8 mouse cellular contexts compared by ENCODE assay signal in the genomic region with DNA sequence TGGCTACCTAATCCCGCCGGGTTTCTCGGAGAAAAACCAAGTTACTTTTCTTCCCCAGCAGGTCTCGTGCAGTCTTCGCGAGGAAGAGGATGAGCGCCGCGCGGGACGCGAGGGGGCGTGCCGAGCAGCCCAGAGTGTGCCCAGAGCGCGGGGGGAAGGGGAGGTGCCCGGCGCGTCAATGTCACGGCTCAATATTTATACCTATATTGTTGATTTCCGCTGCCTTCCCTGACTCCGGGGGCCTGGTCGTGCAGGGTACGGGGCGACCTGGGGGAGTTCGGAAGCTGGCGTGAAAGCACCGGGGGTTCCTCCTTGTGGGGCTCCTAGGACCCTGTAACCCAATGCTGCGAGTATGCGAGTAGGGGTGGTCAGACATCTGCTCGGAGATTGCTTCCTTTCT.
DNase-seq lines count a peak whose midpoint lies in the region; ATAC-seq and TF ChIP-seq lines count a peak whose summit lies in the region.

No protein-coding gene starts in this region.

- DNase-seq in embryo, embryonic 10 days (ENCODE audit: low spot score), result peak; percentile 53
- peak; percentile 50 for DNase-seq in hindbrain, embryonic 10.5 days (ENCODE audit: low spot score)
- no peak for DNase-seq in limb, embryonic 14.5 days (ENCODE audit: low spot score)
- no peak for DNase-seq in c-Kit-positive CD71-positive TER-119-positive erythroid progenitor cells, embryonic 14.5 days (ENCODE audit: low spot score)

- H3K9ac ChIP-seq in limb, embryonic 14.5 days (ENCODE audit: low read depth, low read length, severe bottlenecking), result peak overlapping the region; percentile 53
- H3K9ac ChIP-seq in neural tube, embryonic 12.5 days, result peak overlapping the region; percentile 44

- no peaks in the 10 kb centered on the region for H3K4me1 ChIP-seq in erythroblast, embryonic 14.5 days (ENCODE audit: control insufficient read depth)
- peaks cover 27% of the 10 kb centered on the region for H3K4me1 ChIP-seq in hindbrain, embryonic 10.5 days (replicated peaks)
- H3K4me1 ChIP-seq in limb, embryonic 14.5 days (ENCODE audit: control insufficient read depth, insufficient read depth, low read length), result peaks cover 3% of the 10 kb centered on the region
- H3K4me1 ChIP-seq in neural tube, embryonic 12.5 days, result peaks cover 25% of the 10 kb centered on the region

- peak overlapping the region; percentile 24 for H3K4me3 ChIP-seq in erythroblast, embryonic 14.5 days (replicated peaks)
- peak overlapping the region; percentile 64 for H3K4me3 ChIP-seq in hindbrain, embryonic 10.5 days
- peak overlapping the region; percentile 57 for H3K4me3 ChIP-seq in limb, embryonic 14.5 days (replicated peaks; ENCODE audit: low read length)
- peak overlapping the region; percentile 45 for H3K4me3 ChIP-seq in neural tube, embryonic 12.5 days

- peaks cover 3% of the 10 kb centered on the region; the same call in 1 of the 2 replicates for H3K9me3 ChIP-seq in erythroblast, embryonic 14.5 days (ENCODE audit: control insufficient read depth, low read length)
- H3K9me3 ChIP-seq in hindbrain, embryonic 10.5 days, result peaks cover 8% of the 10 kb centered on the region
- H3K9me3 ChIP-seq in limb, embryonic 14.5 days (ENCODE audit: control insufficient read depth, low read length), result no peaks in the 10 kb centered on the region
- H3K9me3 ChIP-seq in neural tube, embryonic 12.5 days, result no peaks in the 10 kb centered on the region

- H3K4me2 ChIP-seq in limb, embryonic 14.5 days (replicated peaks; ENCODE audit: low read depth, low read length, severe bottlenecking), result peak overlapping the region; percentile 98
- peak overlapping the region; percentile 88 for H3K4me2 ChIP-seq in neural tube, embryonic 12.5 days (replicated peaks)

- no peak for ATAC-seq in erythroblast, adult 5-6 weeks (replicated peaks; ENCODE audit: low FRiP score, poor library complexity, severe bottlenecking)
- peak; percentile 57 for ATAC-seq in CD4-positive, CD25-positive, alpha-beta regulatory T cell, adult 4 months
- peak; percentile 39; the same call in 1 of the 2 replicates for ATAC-seq in limb, embryonic 14.5 days (ENCODE audit: low FRiP score, low read depth)
- ATAC-seq in neural tube, embryonic 12.5 days (ENCODE audit: low FRiP score, low read depth), result peak; percentile 81

- no peak overlapping the region for H3K27ac ChIP-seq in hindbrain, embryonic 10.5 days
- H3K27ac ChIP-seq in limb, embryonic 14.5 days (replicated peaks; ENCODE audit: low read depth, low read length), result no peak overlapping the region
- no peak overlapping the region for H3K27ac ChIP-seq in neural tube, embryonic 12.5 days

- peaks cover 42% of the 10 kb centered on the region for H3K27me3 ChIP-seq in erythroblast, embryonic 14.5 days (ENCODE audit: control insufficient read depth)
- H3K27me3 ChIP-seq in hindbrain, embryonic 10.5 days (ENCODE audit: insufficient read depth, poor library complexity, severe bottlenecking), result peaks cover 47% of the 10 kb centered on the region
- peaks cover 22% of the 10 kb centered on the region for H3K27me3 ChIP-seq in limb, embryonic 14.5 days (ENCODE audit: control insufficient read depth, insufficient read depth, low read length)
- peaks cover 41% of the 10 kb centered on the region for H3K27me3 ChIP-seq in neural tube, embryonic 12.5 days (replicated peaks)

- no peak for TF ChIP-seq POLR2A in limb, embryonic 14.5 days (IDR thresholded peaks at IDR 0.05; ENCODE audit: borderline replicate concordance, extremely low read depth, insufficient read depth, insufficient read length)

- 1% methylated on average over 31 of the region's 31 CpGs for WGBS in hindbrain, embryonic 10.5 days
- WGBS in limb, embryonic 14.5 days, result 3% methylated on average over 16 of the region's 31 CpGs
- WGBS in neural tube, embryonic 12.5 days, result under 1% methylated on average over 31 of the region's 31 CpGs

- H3K36me3 ChIP-seq in erythroblast, embryonic 14.5 days (ENCODE audit: control insufficient read depth), result no peaks in the 10 kb centered on the region
- H3K36me3 ChIP-seq in hindbrain, embryonic 10.5 days, result no peaks in the 10 kb centered on the region
- no peaks in the 10 kb centered on the region for H3K36me3 ChIP-seq in limb, embryonic 14.5 days (ENCODE audit: control insufficient read depth, insufficient read depth, low read length)
- no peaks in the 10 kb centered on the region for H3K36me3 ChIP-seq in neural tube, embryonic 12.5 days

Comparison
In these comparisons a context has a peak if more than half of its experiments do, and no peak if none do; other contexts are left out.
1. DNase-seq: peak in embryo, embryonic 10 days (single experiment) and hindbrain, embryonic 10.5 days (single experiment); none in limb, embryonic 14.5 days (single experiment) and c-Kit-positive CD71-positive TER-119-positive erythroid progenitor cells, embryonic 14.5 days (single experiment).
2. Peak in every context shown above with its lines, with median percentiles within 50 percentile points of each other: H3K4me3 ChIP-seq.